Mouse (Mus musculus) bone marrow macrophage, adult 2 months (primary cell): ENCODE measurements around the gene Ear14. TPM values are rescaled to one million over a fixed set of nuclear protein-coding genes. Genes with fewer than 3 reads are reported as not detected.
"Not testable (repeated sequence)": the region's sequence is repeated elsewhere in the genome, so short reads cannot be mapped to it uniquely, and the experiment has no call there.

Experiments used
- H3K27ac ChIP-seq: 2 replicates; pipeline ENCODE4 v1.5.1; 2012; ENCODE audit warnings: low read depth, low read length; ENCODE audit not compliant: insufficient read depth
- H3K4me1 ChIP-seq: 2 replicates; pipeline ENCODE4 v1.6.1; 2012; ENCODE audit warnings: low read length; ENCODE audit not compliant: control insufficient read depth, insufficient read depth
- H3K4me3 ChIP-seq: 2 replicates; pipeline ENCODE4 v1.5.1; 2012; ENCODE audit warnings: mild to moderate bottlenecking, low read length, moderate library complexity; ENCODE audit not compliant: insufficient read depth
- CTCF ChIP-seq: IDR thresholded peaks from 2 replicates; pipeline ENCODE4 v1.5.1; 2012; ENCODE audit warnings: low read depth, mild to moderate bottlenecking, low read length, moderate library complexity
- POLR2A ChIP-seq: IDR thresholded peaks from 2 replicates; pipeline ENCODE4 v1.6.1; 2012; ENCODE audit warnings: mild to moderate bottlenecking, low read depth, low read length, borderline replicate concordance
- polyA plus RNA-seq: library from polyadenylated mRNA; stranded (reverse); fragments of >200 nt; gene quantifications from 2 replicates; pipeline ENCODE4 v1.2.4, GENCODE M21; 2012; ENCODE audit not compliant: missing spikeins, insufficient read depth, insufficient read length

The Ear14 gene
- polyA plus RNA-seq, 1 experiment, result not detected

DNA sequence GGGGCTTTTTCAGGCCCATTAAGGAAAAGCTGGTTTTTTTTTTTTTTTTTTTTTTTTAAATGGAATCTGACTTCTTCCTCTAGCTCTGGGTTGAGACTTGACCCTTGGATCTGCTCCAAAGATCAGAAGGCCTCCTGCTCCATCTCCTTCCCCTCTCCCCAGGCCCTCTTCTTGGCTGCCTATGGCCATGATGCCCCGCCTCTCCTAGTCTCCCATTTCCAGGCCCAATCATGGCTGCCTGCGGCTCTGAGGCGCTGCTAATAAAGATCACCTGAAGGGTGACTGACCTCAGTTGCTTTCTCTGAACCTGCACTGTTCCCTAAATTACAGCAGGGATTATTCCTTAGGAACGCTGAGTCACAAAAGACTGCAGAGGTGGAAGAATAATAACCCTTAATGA lies 29.3 kb upstream of the Ear14 start:
- TF ChIP-seq CTCF (no peak), POLR2A (no peak)
- Histone ChIP-seq H3K27ac (no peak overlapping the region), H3K4me1 (peaks cover 3% of the 10 kb centered on the region), H3K4me3 (no peak overlapping the region)

GRCm38 (mm10) chr14:51181051-51181450 lies 22.1 kb upstream of the Ear14 start:
- peaks cover 13% of the 10 kb centered on the region for H3K4me1 ChIP-seq
- not testable (repeated sequence) for H3K27ac ChIP-seq, H3K4me3 ChIP-seq

- Histone ChIP-seq H3K4me1 (peaks cover 21% of the 10 kb centered on the region), H3K27ac (no peak overlapping the region), H3K4me3 (no peak overlapping the region)
- no peak for TF ChIP-seq POLR2A
- TF ChIP-seq CTCF, result no peak
Measured at GRCm38 (mm10) chr14:51195681-51196080, 7.5 kb upstream of the Ear14 start.

GRCm38 (mm10) chr14:51199098-51200023 lies 3.8 kb upstream of the Ear14 start, which contains the start of gene Ang2:
Gene Ang2 (minus strand): TSS chr14:51199148.
- Histone ChIP-seq H3K4me3 (no peak within 1 kb of the TSS), H3K4me1 (peaks cover 19% of the 10 kb centered on the region), H3K27ac (peak within 1 kb of the TSS; percentile 22; the same call in 1 of the 2 replicates)
- no peak for TF ChIP-seq POLR2A
- no peak for TF ChIP-seq CTCF

DNA sequence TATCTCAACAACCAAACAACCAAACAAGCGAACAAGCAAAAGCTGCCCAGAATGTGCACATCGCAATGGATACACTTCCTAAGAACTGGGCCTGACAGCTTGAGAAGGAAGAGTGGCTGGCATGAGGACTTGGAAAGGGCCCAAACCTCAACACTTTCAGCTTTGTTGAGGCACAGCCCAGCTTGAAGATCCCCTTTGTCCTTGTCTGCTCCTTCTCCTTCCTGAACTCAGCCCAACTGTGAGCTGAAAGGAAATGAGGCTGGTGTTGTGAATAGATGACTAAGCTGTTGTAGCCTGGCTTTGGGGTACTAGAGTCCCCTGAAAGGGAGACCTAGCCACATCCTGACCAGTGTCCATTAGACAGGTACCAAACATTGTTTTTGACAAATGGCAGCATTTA lies 3.1 kb upstream of the Ear14 start:
- Histone ChIP-seq H3K4me3 (no peak overlapping the region), H3K4me1 (peaks cover 19% of the 10 kb centered on the region), H3K27ac (peak overlapping the region; percentile 22; the same call in 1 of the 2 replicates)
- no peak for TF ChIP-seq CTCF
- no peak for TF ChIP-seq POLR2A

GRCm38 (mm10) chr14:51200466-51200865 lies 2.7 kb upstream of the Ear14 start:
- Histone ChIP-seq H3K4me3 (no peak overlapping the region), H3K27ac (0 out of 2 replicates have a peak overlapping the region, but pooled peaks have one; percentile 4)

DNA sequence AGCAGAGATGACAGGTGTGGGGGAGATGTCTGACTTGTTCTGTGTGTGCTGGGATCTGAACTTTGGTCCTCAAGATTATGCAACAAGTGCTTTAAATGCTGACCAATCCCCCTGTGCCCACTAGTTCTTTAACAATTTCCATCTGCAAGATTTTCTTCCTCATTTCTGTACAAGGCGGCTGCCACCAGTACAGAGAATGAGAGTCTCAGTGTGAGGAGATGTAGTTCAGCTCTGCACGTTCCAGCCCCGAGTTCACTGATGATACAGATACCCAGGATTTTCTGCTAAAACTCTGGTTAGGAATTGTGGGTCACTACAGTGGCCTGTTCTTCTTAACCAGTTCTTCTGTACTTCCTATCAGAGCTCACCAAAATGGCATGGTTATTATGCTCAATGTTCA lies 16.9 kb downstream of the Ear14 start:
- H3K4me1 ChIP-seq, result peaks cover 15% of the 10 kb centered on the region
- H3K27ac ChIP-seq, H3K4me3 ChIP-seq: not testable (repeated sequence)

More at GRCm38 (mm10) chr14:51200466-51200865, 2.7 kb upstream of the Ear14 start:
- H3K4me1 ChIP-seq, result peaks cover 19% of the 10 kb centered on the region
- no peak for TF ChIP-seq CTCF

DNA sequence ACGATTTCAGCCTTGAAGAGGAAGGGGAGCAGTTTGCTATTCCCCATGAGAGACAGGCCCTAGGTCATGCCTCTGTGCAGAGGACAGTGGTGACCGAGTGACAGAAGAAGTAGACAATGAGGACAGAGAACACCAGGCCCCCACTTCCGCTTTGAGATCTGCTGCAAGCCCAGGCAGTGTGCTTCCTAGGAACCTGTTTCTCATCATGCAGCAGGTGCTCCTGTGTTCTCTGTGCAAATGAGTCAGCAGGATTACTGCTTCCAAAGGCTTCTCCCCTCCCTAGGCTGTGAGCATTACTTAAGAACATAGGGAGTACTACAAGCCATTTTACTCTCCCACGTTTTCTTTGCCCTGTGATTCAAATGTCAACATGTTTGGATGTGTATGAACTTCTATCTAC lies 26.5 kb downstream of the Ear14 start:
- H3K4me1 ChIP-seq, H3K4me3 ChIP-seq, H3K27ac ChIP-seq: not testable (repeated sequence)

DNA sequence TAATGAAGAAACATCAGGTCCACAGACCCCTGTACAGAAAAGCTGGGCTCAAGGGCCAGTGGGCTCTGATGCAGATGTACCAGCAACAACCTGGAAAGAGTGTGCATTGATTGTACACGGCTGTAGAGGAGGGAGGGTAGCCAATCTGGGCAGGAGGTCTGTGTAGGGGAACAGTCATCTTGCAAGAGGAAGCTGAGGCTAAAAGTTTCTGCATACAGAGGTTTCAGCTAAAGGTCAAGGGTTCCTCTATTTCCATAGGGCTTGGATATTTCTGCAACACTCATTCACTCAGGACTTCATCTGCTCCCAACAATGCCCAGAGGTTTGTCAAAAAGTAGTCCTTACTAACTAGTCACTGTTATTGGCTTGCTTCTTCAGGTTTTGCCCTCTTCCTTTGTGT lies 34.3 kb downstream of the Ear14 start:
- H3K4me3 ChIP-seq, H3K27ac ChIP-seq: not testable (repeated sequence)
- peaks cover 11% of the 10 kb centered on the region for H3K4me1 ChIP-seq

GRCm38 (mm10) chr14:51240899-51241298 lies 37.7 kb downstream of the Ear14 start:
- TF ChIP-seq POLR2A (no peak), CTCF (0 out of 2 replicates have a peak, but pooled peaks have one; percentile 20)
- H3K27ac ChIP-seq, result no peak overlapping the region

GRCm38 (mm10) chr14:51247736-51248135 lies 44.5 kb downstream of the Ear14 start:
- Histone ChIP-seq H3K4me1 (peaks cover 5% of the 10 kb centered on the region; the same call in 1 of the 2 replicates), H3K4me3 (no peak overlapping the region), H3K27ac (no peak overlapping the region)
- TF ChIP-seq CTCF, result no peak
- TF ChIP-seq POLR2A, result no peak

More at GRCm38 (mm10) chr14:51240899-51241298, 37.7 kb downstream of the Ear14 start:
- Histone ChIP-seq H3K4me1 (peaks cover 11% of the 10 kb centered on the region), H3K4me3 (no peak overlapping the region)
